Mouse (Mus musculus) liver, embryonic 16.5 days (tissue): ENCODE data around the gene Slc25a29. TPM values are rescaled to one million over a fixed set of nuclear protein-coding genes. Genes with fewer than 3 reads are reported as not detected.
A peak's percentile ranks its signal among the peaks of the same experiment; 100 is the strongest.

Experiments
- ATAC-seq: fragments of 200-750 bp; cut with Nextera tagmentation; 2 replicates; pipeline ENCODE4 v1.8.0; 2017; ENCODE audit warnings: low read depth, mild to moderate bottlenecking, moderate number of reproducible peaks, moderate library complexity
- H3K27ac ChIP-seq: fragments of 300-500 bp; sonication (generic); 2 replicates; pipeline ENCODE4 v1.5.1; 2014; ENCODE audit warnings: mild to moderate bottlenecking, low read length
- H3K27me3 ChIP-seq: fragments of 300-500 bp; sonication (generic); 2 replicates; pipeline ENCODE4 v1.6.1; 2014; ENCODE audit warnings: low read depth, low read length, mixed read lengths; ENCODE audit not compliant: control insufficient read depth, insufficient read depth
- H3K36me3 ChIP-seq: fragments of 300-500 bp; sonication (generic); 2 replicates; pipeline ENCODE4 v1.6.1; 2014; ENCODE audit warnings: mild to moderate bottlenecking; ENCODE audit not compliant: control insufficient read depth, insufficient read depth
- H3K4me1 ChIP-seq: fragments of 300-500 bp; sonication (generic); 2 replicates; pipeline ENCODE4 v1.6.1; 2014; ENCODE audit warnings: low read depth, low read length, mixed read lengths; ENCODE audit not compliant: control insufficient read depth
- H3K4me2 ChIP-seq: fragments of 300-500 bp; sonication (generic); 2 replicates; pipeline ENCODE4 v1.6.1; 2014; ENCODE audit warnings: low read depth, low read length, mixed read lengths
- H3K4me3 ChIP-seq: fragments of 300-500 bp; sonication (generic); 2 replicates; pipeline ENCODE4 v1.5.1; 2014; ENCODE audit warnings: low read depth, mild to moderate bottlenecking, low read length
- H3K9ac ChIP-seq: fragments of 300-500 bp; sonication (generic); 2 replicates; pipeline ENCODE4 v1.6.1; 2014; ENCODE audit warnings: low read depth, low read length
- H3K9me3 ChIP-seq: fragments of 300-500 bp; sonication (generic); replicated peaks from 2 replicates; pipeline ENCODE4 v1.6.1; 2016; ENCODE audit warnings: low read length; ENCODE audit not compliant: control insufficient read depth
- WGBS: fragments of 180-500 bp; shearing (Covaris S2); extraction: QIAGEN DNeasy Blood & Tissue Kit; methylation state at CpG from one replicate; pipeline ENCODE4 v1.1.7; 2014; ENCODE audit not compliant: insufficient replicate concordance; 5-methylcytosine and 5-hydroxymethylcytosine counted together
- polyA plus RNA-seq: library from polyadenylated mRNA; unstranded; fragments of >200 nt; fragmentation: Nextera tagmentation; extraction: Ambion mirVana; gene quantifications from 2 replicates; pipeline ENCODE4 v1.2.1, GENCODE M21; 2015

Gene Slc25a29
- polyA plus RNA-seq: 1.7 TPM in 2 replicates

DNA sequence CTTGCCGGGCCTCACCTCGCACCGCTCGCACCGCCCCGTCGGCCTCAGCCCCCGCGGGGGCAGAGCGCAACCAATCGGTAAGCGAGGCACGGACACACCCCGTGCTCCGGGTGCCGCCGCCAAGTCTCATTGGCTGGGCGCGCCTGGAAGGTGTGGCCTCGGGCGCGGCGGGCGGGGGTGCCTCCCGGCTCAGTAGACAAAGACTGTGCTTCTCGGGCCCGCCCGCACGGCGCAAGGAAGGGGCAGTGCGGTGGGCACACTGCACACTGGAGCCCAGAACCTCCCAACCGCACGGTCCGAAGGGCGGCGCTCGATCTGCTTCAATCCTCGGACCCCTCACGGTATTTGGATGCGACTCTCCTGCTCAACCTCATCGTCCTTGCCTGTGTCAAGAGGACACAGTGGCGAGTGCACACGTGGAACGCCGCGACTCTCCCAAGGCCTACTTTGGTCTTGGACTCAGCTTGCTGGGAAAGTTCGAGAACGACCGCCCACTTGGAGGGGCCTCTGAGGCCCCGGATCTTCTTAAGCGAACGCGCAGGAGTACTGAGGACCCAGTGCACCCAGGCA lies at the start of gene Slc25a29, which contains the start of gene Slc25a47:
Slc25a29 (minus strand) TSS at position 44 of the 570 bp plus-strand sequence.
Slc25a47 (plus strand) TSS at position 207 of the 570 bp plus-strand sequence.
- H3K4me1 ChIP-seq: peaks cover 21% of the 10 kb centered on the region
- ATAC-seq: peak; percentile 99
- no peaks in the 10 kb centered on the region for H3K9me3 ChIP-seq
- under 1% methylated on average over 53 of the region's 53 CpGs for WGBS
- peak within 1 kb of the TSS; percentile 72 for H3K9ac ChIP-seq
- peak within 1 kb of the TSS; percentile 69 for H3K4me3 ChIP-seq
- peak within 1 kb of the TSS; percentile 37 for H3K27ac ChIP-seq
- H3K27me3 ChIP-seq: peaks cover 3% of the 10 kb centered on the region; the same call in 1 of the 2 replicates
- H3K4me2 ChIP-seq: peak within 1 kb of the TSS; percentile 99
- no peaks in the 10 kb centered on the region for H3K36me3 ChIP-seq

DNA sequence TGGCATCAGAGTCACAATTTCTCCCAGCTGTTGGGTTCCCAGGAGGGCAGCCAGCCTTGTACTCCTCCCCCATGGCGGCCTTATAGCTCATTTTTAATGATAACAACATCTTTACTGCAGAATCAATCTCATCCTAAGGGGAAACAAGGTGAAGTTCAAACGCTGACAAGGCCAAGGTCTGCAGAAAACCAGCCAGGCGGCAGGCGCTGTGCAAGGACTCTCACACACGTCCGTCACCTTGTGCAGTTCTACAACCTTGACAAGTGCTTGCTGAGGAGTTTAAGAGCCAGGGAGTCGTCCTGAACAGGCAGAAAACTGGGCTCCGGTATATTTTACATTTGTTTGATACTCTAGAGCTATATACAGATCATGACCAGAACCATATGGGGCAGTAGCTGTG lies 47.1 kb upstream of the Slc25a29 start:
- Histone ChIP-seq H3K36me3 (peaks cover 6% of the 10 kb centered on the region), H3K9ac (no peak overlapping the region), H3K4me1 (no peaks in the 10 kb centered on the region), H3K4me2 (no peak overlapping the region), H3K4me3 (no peak overlapping the region), H3K27me3 (no peaks in the 10 kb centered on the region), H3K27ac (no peak overlapping the region), H3K9me3 (no peaks in the 10 kb centered on the region)
- ATAC-seq: no peak
- 75% methylated on average over 8 of the region's 8 CpGs for WGBS

DNA sequence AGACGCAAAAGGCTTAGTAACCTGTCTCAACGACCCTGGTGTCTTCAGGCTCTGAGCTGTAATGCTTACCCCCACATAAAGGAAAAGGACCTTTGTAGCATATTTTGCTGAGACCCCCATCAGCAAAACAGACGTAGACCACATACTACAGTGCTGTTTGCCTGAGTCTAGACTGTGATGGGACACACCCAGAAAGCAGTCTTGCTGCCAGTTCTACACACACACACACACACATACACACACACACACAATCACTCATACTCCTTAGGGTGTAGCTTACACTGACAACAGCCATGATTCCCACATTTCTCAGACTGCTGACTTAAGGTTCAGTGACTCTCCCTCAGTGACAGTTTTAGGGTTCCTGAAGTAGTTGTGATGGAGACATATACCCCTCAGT lies 45.5 kb upstream of the Slc25a29 start:
- Histone ChIP-seq H3K9ac (no peak overlapping the region), H3K9me3 (no peaks in the 10 kb centered on the region), H3K4me3 (no peak overlapping the region), H3K36me3 (peaks cover 6% of the 10 kb centered on the region), H3K4me2 (no peak overlapping the region), H3K27me3 (no peaks in the 10 kb centered on the region), H3K27ac (no peak overlapping the region), H3K4me1 (no peaks in the 10 kb centered on the region)
- ATAC-seq: no peak
- 60% methylated on average over 3 of the region's 3 CpGs for WGBS

DNA sequence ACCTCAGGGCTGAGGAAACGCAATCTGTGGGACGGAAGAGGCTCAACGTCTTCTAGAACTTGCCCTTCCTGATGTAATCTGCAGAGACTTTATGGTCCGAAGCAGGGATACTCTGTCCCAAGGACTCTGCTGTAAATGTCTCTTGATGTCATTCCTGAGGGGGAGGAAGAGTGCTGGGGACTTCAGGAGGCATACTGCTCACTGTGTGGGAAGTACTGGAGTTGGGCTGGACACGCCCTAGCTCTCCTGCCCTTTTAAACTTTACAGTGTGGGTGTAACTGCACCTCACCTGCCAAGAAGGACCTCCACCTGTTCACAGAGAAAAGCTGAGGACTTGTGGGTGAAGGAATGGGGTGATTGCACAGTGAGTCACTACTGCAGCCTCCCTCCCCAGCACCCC lies 44.9 kb upstream of the Slc25a29 start:
- ATAC-seq: no peak
- Histone ChIP-seq H3K27me3 (no peaks in the 10 kb centered on the region), H3K4me1 (no peaks in the 10 kb centered on the region), H3K4me3 (no peak overlapping the region), H3K27ac (no peak overlapping the region), H3K9me3 (no peaks in the 10 kb centered on the region), H3K9ac (no peak overlapping the region), H3K36me3 (peaks cover 6% of the 10 kb centered on the region), H3K4me2 (no peak overlapping the region)
- 75% methylated on average over 5 of the region's 5 CpGs for WGBS

DNA sequence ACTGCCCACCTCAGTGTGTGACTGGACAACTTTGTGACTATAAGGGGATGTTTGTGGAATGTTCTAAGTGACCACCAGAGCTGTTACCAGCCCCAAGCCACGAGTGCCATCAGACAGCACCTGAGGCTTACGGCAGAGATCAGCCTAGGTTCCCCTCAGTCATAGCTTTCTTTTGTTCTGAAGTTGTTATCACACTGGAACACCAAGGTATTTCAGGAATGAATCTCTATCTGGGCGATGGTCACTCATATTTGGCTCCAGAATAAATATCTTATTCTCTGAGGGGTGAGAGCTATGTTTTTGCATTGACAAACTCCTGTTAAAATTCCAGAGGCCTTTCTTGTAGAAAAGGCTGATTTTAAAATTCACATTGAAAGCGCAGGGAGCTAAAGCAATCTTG lies 43.5 kb upstream of the Slc25a29 start:
- 77% methylated on average over 4 of the region's 4 CpGs for WGBS
- no peaks in the 10 kb centered on the region for H3K27me3 ChIP-seq
- no peak overlapping the region for H3K27ac ChIP-seq
- no peaks in the 10 kb centered on the region for H3K4me1 ChIP-seq
- H3K9me3 ChIP-seq: no peaks in the 10 kb centered on the region
- H3K4me3 ChIP-seq: no peak overlapping the region
- H3K36me3 ChIP-seq: peaks cover 11% of the 10 kb centered on the region
- no peak for ATAC-seq
- H3K4me2 ChIP-seq: no peak overlapping the region
- H3K9ac ChIP-seq: no peak overlapping the region

DNA sequence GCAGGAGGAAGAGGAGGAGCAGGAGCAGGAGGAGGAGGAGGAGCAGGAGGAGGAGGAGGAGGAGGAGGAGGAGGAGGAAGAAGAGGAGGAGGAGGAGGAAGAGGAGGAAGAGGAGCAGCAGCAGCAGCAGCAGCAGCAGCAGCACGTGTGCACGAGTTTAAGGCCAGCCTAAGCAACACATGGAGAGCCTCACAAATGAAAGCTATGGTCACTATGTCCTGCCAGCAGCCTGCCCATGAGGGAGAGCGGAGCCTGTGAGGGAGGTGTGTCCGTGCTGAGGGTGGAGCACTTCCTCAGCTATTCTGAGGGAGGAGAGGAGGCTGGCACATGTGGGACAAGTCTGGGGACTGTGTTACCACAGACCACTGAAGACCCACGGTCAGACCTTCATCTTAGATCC lies 37.4 kb upstream of the Slc25a29 start:
- no peaks in the 10 kb centered on the region for H3K9me3 ChIP-seq
- ATAC-seq: no peak
- H3K4me3 ChIP-seq: no peak overlapping the region
- H3K27me3 ChIP-seq: no peaks in the 10 kb centered on the region
- WGBS: 60% methylated on average over 5 of the region's 5 CpGs
- no peak overlapping the region for H3K9ac ChIP-seq
- H3K4me2 ChIP-seq: no peak overlapping the region
- no peak overlapping the region for H3K27ac ChIP-seq
- H3K36me3 ChIP-seq: peaks cover 14% of the 10 kb centered on the region
- H3K4me1 ChIP-seq: no peaks in the 10 kb centered on the region

DNA sequence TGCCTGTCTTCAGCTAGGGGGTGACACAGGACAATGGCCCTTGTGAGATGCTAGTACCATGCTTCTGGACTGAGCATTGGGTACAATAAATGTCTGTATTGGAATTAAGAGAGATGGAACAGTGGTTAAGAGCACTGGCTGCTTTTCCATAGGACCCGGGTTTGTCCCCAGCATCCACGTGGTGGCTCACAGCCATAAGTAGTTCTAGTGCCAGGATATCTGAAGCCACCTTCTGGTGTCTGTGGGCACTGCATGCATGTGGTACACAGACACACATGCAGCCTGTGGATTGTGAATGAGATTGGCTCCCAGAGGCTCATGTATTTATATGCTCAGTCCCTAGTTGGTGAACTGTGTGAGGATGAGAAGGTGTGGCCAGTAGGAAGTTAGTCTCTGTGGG lies 33.9 kb upstream of the Slc25a29 start:
- no peak overlapping the region for H3K27ac ChIP-seq
- ATAC-seq: no peak
- H3K4me1 ChIP-seq: no peaks in the 10 kb centered on the region
- no peaks in the 10 kb centered on the region for H3K9me3 ChIP-seq
- H3K4me2 ChIP-seq: no peak overlapping the region
- 79% methylated on average over 2 of the region's 2 CpGs for WGBS
- H3K9ac ChIP-seq: no peak overlapping the region
- peaks cover 8% of the 10 kb centered on the region for H3K36me3 ChIP-seq
- H3K27me3 ChIP-seq: no peaks in the 10 kb centered on the region
- no peak overlapping the region for H3K4me3 ChIP-seq

DNA sequence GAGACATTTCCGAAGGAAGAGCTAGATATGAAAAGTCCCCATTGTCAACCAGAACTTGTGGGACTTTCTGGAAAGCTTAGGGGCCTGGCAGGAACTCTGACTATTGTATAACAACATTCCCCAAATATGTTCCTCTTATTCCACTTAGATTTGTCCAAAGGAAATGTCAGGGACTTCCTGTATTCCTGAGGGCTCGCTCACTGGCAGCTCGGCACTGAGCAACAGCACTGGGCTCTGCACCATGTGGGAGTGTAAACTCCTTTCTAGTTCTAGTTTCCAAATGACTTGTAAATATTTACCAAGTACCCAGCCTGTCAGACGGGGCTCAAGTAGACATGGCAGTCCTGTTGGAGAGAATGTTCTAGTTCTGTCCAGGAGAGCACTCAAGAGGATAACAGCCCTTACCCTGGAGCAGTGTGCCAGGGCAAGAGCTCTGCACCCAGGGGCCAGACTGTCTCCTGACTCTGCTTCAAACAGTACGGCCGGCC lies 29.4 kb upstream of the Slc25a29 start:
- Histone ChIP-seq H3K4me2 (no peak overlapping the region), H3K9ac (no peak overlapping the region), H3K9me3 (no peaks in the 10 kb centered on the region), H3K4me1 (no peaks in the 10 kb centered on the region), H3K4me3 (no peak overlapping the region), H3K36me3 (peaks cover 14% of the 10 kb centered on the region), H3K27ac (no peak overlapping the region), H3K27me3 (no peaks in the 10 kb centered on the region)
- ATAC-seq: no peak
- WGBS: 66% methylated on average over 6 of the region's 6 CpGs

DNA sequence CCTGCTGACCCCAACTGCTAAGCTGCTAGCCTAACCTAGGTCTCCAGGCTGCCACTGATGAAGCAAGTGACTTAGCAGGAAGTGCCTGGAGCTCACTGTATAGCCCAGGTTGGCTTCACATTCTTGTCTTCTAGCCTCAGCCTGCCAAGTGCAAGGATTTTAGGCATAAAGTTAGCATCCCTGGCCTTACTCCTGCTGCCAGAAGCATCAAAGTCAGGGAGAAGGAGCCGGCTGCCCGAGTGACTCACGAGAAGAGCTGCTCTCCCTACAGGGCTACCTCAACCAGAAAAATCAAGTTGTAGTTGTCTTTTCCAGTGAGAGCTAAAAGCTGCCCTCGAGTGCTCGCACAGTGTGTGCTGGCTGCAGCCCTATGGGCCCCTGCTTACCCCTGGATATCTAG lies 22.8 kb upstream of the Slc25a29 start:
- Histone ChIP-seq H3K9ac (no peak overlapping the region), H3K9me3 (no peaks in the 10 kb centered on the region), H3K27ac (no peak overlapping the region), H3K27me3 (no peaks in the 10 kb centered on the region), H3K4me3 (no peak overlapping the region), H3K4me1 (no peaks in the 10 kb centered on the region; the same call in 1 of the 2 replicates), H3K36me3 (peaks cover 7% of the 10 kb centered on the region), H3K4me2 (no peak overlapping the region)
- WGBS: 67% methylated on average over 5 of the region's 5 CpGs
- no peak for ATAC-seq
